8 mouse cellular contexts compared by ENCODE assay signal in genomic region chr1:153424770-153425584, GRCm38 (mm10). TPM values are rescaled to one million over a fixed set of nuclear protein-coding genes. Genes with fewer than 3 reads are reported as not detected.
DNase-seq lines count a peak whose midpoint lies in the region; ATAC-seq lines count a peak whose summit lies in the region.

TSS of gene Shcbp1l (plus strand) at chr1:153425162.

- peak; percentile 64 to 66 for DNase-seq in adrenal gland, adult 18-20 months (ENCODE audit: low spot score in 2 of 2)
- DNase-seq in embryo, embryonic 10 days (ENCODE audit: low spot score): peak; percentile 74
- peak; percentile 49 for DNase-seq in gastrocnemius, postnatal 10 days
- peak; percentile 88 for DNase-seq in induced T-regulatory cell, adult 2 months (ENCODE audit: low read depth)
- DNase-seq in left cerebral cortex, adult 8-10 months (ENCODE audit: low spot score in 2 of 2): peak; percentile 55 to 75
- peak; percentile 83 for DNase-seq in right cerebral cortex, postnatal 14 days
- peak; percentile 55 to 73 for DNase-seq in urinary bladder, postnatal 4 days (ENCODE audit: low spot score in 2 of 2)

- peak; percentile 84 for ATAC-seq in megakaryocyte, adult 5-6 weeks (ENCODE audit: poor library complexity, severe bottlenecking)

RNA-seq across cellular contexts. Expression of gene Shcbp1l, which starts in this region (rescaled TPM):
- under 1 TPM; 0.13 to 0.38 TPM for total RNA-seq in adrenal gland, adult 18-20 months (2021)
- total RNA-seq in gastrocnemius, postnatal 10 days (2021): not detected
- 1 to 10 TPM; 3.4 to 3.9 (median 3.8) TPM for total RNA-seq in left cerebral cortex, adult 8-10 months (2022)
- total RNA-seq in megakaryocyte, adult 5-6 weeks (2015): 0.13 and 2.4 TPM in 2 replicates
- 0.08 and 0.51 TPM in 2 replicates for total RNA-seq in megakaryocyte, adult 5-6 weeks (2017)

Comparison
In these comparisons a context has a peak if more than half of its experiments do, and no peak if none do; other contexts are left out.
1. Peak in every context shown above with its lines: DNase-seq and ATAC-seq.
2. Peak in DNase-seq in adrenal gland, adult 18-20 months; RNA of the gene not detected or under 1 TPM.
3. Peak in DNase-seq in gastrocnemius, postnatal 10 days; RNA of the gene not detected or under 1 TPM.